10 mouse cellular contexts compared by ENCODE assay signal in genomic region chr11:97694921-97695711, GRCm38 (mm10). TPM values are rescaled to one million over a fixed set of nuclear protein-coding genes. Genes with fewer than 3 reads are reported as not detected.
DNase-seq lines count a peak whose midpoint lies in the region; ATAC-seq and TF ChIP-seq lines count a peak whose summit lies in the region.
"Had no signal": no experiment of that assay in that cellular context is flagged by ENCODE, and none has a peak within 500 bp of the region (broad histone marks: within the 10 kb centered on the region; RNA-seq: fewer than 3 reads in every experiment).

No protein-coding gene starts in this region.

- no peaks in the 10 kb centered on the region for H3K9me3 ChIP-seq in kidney, embryonic 16.5 days (ENCODE audit: low read length)
- no peaks in the 10 kb centered on the region for H3K9me3 ChIP-seq in forebrain, postnatal 0 days (ENCODE audit: low read length)
- no peaks in the 10 kb centered on the region for H3K9me3 ChIP-seq in midbrain, embryonic 12.5 days

- H3K27me3 ChIP-seq in kidney, embryonic 16.5 days (ENCODE audit: insufficient read depth, low read length), result no peaks in the 10 kb centered on the region
- no peaks in the 10 kb centered on the region for H3K27me3 ChIP-seq in forebrain, postnatal 0 days (ENCODE audit: insufficient read depth, low read length)
- H3K27me3 ChIP-seq in midbrain, embryonic 12.5 days, result no peaks in the 10 kb centered on the region
- H3K27me3 ChIP-seq: Patski had no signal

- peaks cover 49% of the 10 kb centered on the region for H3K4me1 ChIP-seq in kidney, embryonic 16.5 days (ENCODE audit: insufficient read depth, low read length)
- H3K4me1 ChIP-seq in forebrain, postnatal 0 days (ENCODE audit: insufficient read depth), result peaks cover 27% of the 10 kb centered on the region
- peaks cover 48% of the 10 kb centered on the region for H3K4me1 ChIP-seq in midbrain, embryonic 12.5 days

- ATAC-seq in kidney, embryonic 16.5 days (ENCODE audit: low FRiP score, low TSS enrichment), result no peak
- 0 out of 2 replicates have a peak, but pooled peaks have one; percentile 5 for ATAC-seq in forebrain, postnatal 0 days
- no peak for ATAC-seq in midbrain, embryonic 12.5 days (ENCODE audit: low FRiP score, low read depth)
- no peak for ATAC-seq in megakaryocyte progenitor cell, adult 5-6 weeks (replicated peaks; ENCODE audit: poor library complexity)
- ATAC-seq: Patski had no signal

- H3K27ac ChIP-seq in kidney, embryonic 16.5 days (ENCODE audit: low read length), result no peak overlapping the region; the same call in 1 of the 2 replicates
- peak overlapping the region; percentile 75 for H3K27ac ChIP-seq in forebrain, postnatal 0 days (ENCODE audit: low read depth, low read length)
- H3K27ac ChIP-seq in midbrain, embryonic 12.5 days (replicated peaks), result peak overlapping the region; percentile 71

- H3K4me3 ChIP-seq in kidney, embryonic 16.5 days (ENCODE audit: low read length), result no peak overlapping the region
- peak overlapping the region; percentile 25 for H3K4me3 ChIP-seq in forebrain, postnatal 0 days (ENCODE audit: low read depth, low read length)
- peak overlapping the region; percentile 22; the same call in 1 of the 2 replicates for H3K4me3 ChIP-seq in midbrain, embryonic 12.5 days
- H3K4me3 ChIP-seq: erythroblast, embryonic 14.5 days had no signal

- no peak overlapping the region for H3K9ac ChIP-seq in kidney, embryonic 16.5 days (replicated peaks; ENCODE audit: low read length)
- peak overlapping the region; percentile 35 for H3K9ac ChIP-seq in forebrain, postnatal 0 days
- H3K9ac ChIP-seq in midbrain, embryonic 12.5 days (replicated peaks), result peak overlapping the region; percentile 17

- peak; percentile 9; the same call in 1 of the 2 replicates for TF ChIP-seq CTCF in forebrain, postnatal 0 days (IDR thresholded peaks at IDR 0.05; ENCODE audit: low read depth)

- H3K36me3 ChIP-seq in kidney, embryonic 16.5 days (ENCODE audit: insufficient read depth, low read length), result peaks cover 33% of the 10 kb centered on the region
- H3K36me3 ChIP-seq in forebrain, postnatal 0 days (ENCODE audit: insufficient read depth), result peaks cover 31% of the 10 kb centered on the region
- peaks cover 32% of the 10 kb centered on the region for H3K36me3 ChIP-seq in midbrain, embryonic 12.5 days

- H3K4me2 ChIP-seq in kidney, embryonic 16.5 days (replicated peaks; ENCODE audit: low read depth, low read length), result no peak overlapping the region
- peak overlapping the region; percentile 71 for H3K4me2 ChIP-seq in forebrain, postnatal 0 days (ENCODE audit: low read depth)
- H3K4me2 ChIP-seq in midbrain, embryonic 12.5 days (replicated peaks), result peak overlapping the region; percentile 86

- 61% methylated on average over 17 of the region's 17 CpGs for WGBS in kidney, embryonic 16.5 days
- 13% methylated on average over 17 of the region's 17 CpGs for WGBS in forebrain, postnatal 0 days
- WGBS in midbrain, embryonic 12.5 days, result 38% methylated on average over 17 of the region's 17 CpGs

- DNase-seq in kidney, adult 9 months, result peak; percentile 66
- peak; percentile 75 for DNase-seq in brain, adult 2 months (ENCODE audit: low read depth, low spot score)
- DNase-seq in forebrain, postnatal 0 days, result peak; percentile 83
- peak; percentile 71 for DNase-seq in kidney, postnatal 14 days
- no peak for DNase-seq in thymus, postnatal 4 days

RNA-seq across cellular contexts. Expression of gene Pcgf2, which starts 5.2 kb away (rescaled TPM):
- 12.3 and 16.3 TPM in 2 replicates for polyA plus RNA-seq in kidney, embryonic 16.5 days (2015; fragmentation: Nextera tagmentation; extraction: Ambion mirVana)
- total RNA-seq in forebrain, postnatal 0 days (2014; rRNA removed), result 13.0 and 21.9 TPM in 2 replicates
- 10.0 and 12.6 TPM in 2 replicates for polyA plus RNA-seq in forebrain, postnatal 0 days (2015; fragmentation: Nextera tagmentation; extraction: Ambion mirVana)
- 16.5 and 20.0 TPM in 2 replicates for polyA plus RNA-seq in midbrain, embryonic 12.5 days (2016; fragmentation: Nextera tagmentation; extraction: Ambion mirVana)
- 3.9 and 4.6 TPM in 2 replicates for total RNA-seq in megakaryocyte progenitor cell, adult 5-6 weeks (2015)
- 1.2 and 1.5 TPM in 2 replicates for total RNA-seq in megakaryocyte progenitor cell, adult 5-6 weeks (2017)

RNA-seq across cellular contexts. Expression of gene Psmb3, which starts 8.1 kb away (rescaled TPM):
- polyA plus RNA-seq in kidney, embryonic 16.5 days (2015; fragmentation: Nextera tagmentation; extraction: Ambion mirVana), result 478 and 503 TPM in 2 replicates
- 322 and 350 TPM in 2 replicates for total RNA-seq in forebrain, postnatal 0 days (2014; rRNA removed)
- 499 and 621 TPM in 2 replicates for polyA plus RNA-seq in forebrain, postnatal 0 days (2015; fragmentation: Nextera tagmentation; extraction: Ambion mirVana)
- 450 and 456 TPM in 2 replicates for polyA plus RNA-seq in midbrain, embryonic 12.5 days (2016; fragmentation: Nextera tagmentation; extraction: Ambion mirVana)
- 114 and 126 TPM in 2 replicates for total RNA-seq in megakaryocyte progenitor cell, adult 5-6 weeks (2015)
- total RNA-seq in megakaryocyte progenitor cell, adult 5-6 weeks (2017), result 158 and 185 TPM in 2 replicates

RNA-seq across cellular contexts. Expression of gene Cisd3, which starts 9.5 kb away (rescaled TPM):
- 47.3 and 53.1 TPM in 2 replicates for polyA plus RNA-seq in kidney, embryonic 16.5 days (2015; fragmentation: Nextera tagmentation; extraction: Ambion mirVana)
- 14.4 and 15.5 TPM in 2 replicates for total RNA-seq in forebrain, postnatal 0 days (2014; rRNA removed)
- polyA plus RNA-seq in forebrain, postnatal 0 days (2015; fragmentation: Nextera tagmentation; extraction: Ambion mirVana), result 27.2 and 27.8 TPM in 2 replicates
- 12.4 and 13.5 TPM in 2 replicates for polyA plus RNA-seq in midbrain, embryonic 12.5 days (2016; fragmentation: Nextera tagmentation; extraction: Ambion mirVana)
- 17.4 and 24.9 TPM in 2 replicates for total RNA-seq in megakaryocyte progenitor cell, adult 5-6 weeks (2015)
- 3.5 and 5.4 TPM in 2 replicates for total RNA-seq in megakaryocyte progenitor cell, adult 5-6 weeks (2017)
- polyA plus RNA-seq: erythroblast, embryonic 14.5 days had no signal

RNA-seq across cellular contexts. Expression of gene Mllt6, which starts 31.9 kb away (rescaled TPM):
- 4.1 and 5.5 TPM in 2 replicates for polyA plus RNA-seq in kidney, embryonic 16.5 days (2015; fragmentation: Nextera tagmentation; extraction: Ambion mirVana)
- 42.2 and 48.1 TPM in 2 replicates for total RNA-seq in forebrain, postnatal 0 days (2014; rRNA removed)
- polyA plus RNA-seq in forebrain, postnatal 0 days (2015; fragmentation: Nextera tagmentation; extraction: Ambion mirVana), result 1.7 TPM in 2 replicates
- polyA plus RNA-seq in midbrain, embryonic 12.5 days (2016; fragmentation: Nextera tagmentation; extraction: Ambion mirVana), result 3.0 and 3.2 TPM in 2 replicates
- total RNA-seq in megakaryocyte progenitor cell, adult 5-6 weeks (2015), result 3.3 and 4.5 TPM in 2 replicates
- total RNA-seq in megakaryocyte progenitor cell, adult 5-6 weeks (2017), result 5.8 and 7.2 TPM in 2 replicates

RNA-seq across cellular contexts. Expression of gene Pip4k2b, which starts 49.4 kb away (rescaled TPM):
- polyA plus RNA-seq in kidney, embryonic 16.5 days (2015; fragmentation: Nextera tagmentation; extraction: Ambion mirVana), result 1.7 and 1.8 TPM in 2 replicates
- total RNA-seq in forebrain, postnatal 0 days (2014; rRNA removed), result 131 and 146 TPM in 2 replicates
- polyA plus RNA-seq in forebrain, postnatal 0 days (2015; fragmentation: Nextera tagmentation; extraction: Ambion mirVana), result 4.2 and 4.6 TPM in 2 replicates
- 2.7 and 3.3 TPM in 2 replicates for polyA plus RNA-seq in midbrain, embryonic 12.5 days (2016; fragmentation: Nextera tagmentation; extraction: Ambion mirVana)
- 16.9 and 17.6 TPM in 2 replicates for total RNA-seq in megakaryocyte progenitor cell, adult 5-6 weeks (2015)
- total RNA-seq in megakaryocyte progenitor cell, adult 5-6 weeks (2017), result 17.2 and 28.6 TPM in 2 replicates
